Mouse (Mus musculus): Measurements from ENCODE around the gene S1pr2.

- TF ChIP-seq GATA1 (IDR thresholded peaks at IDR 0.05; ENCODE audit: low read length) (no peak), TAL1 (IDR thresholded peaks at IDR 0.05; ENCODE audit: low read length) (no peak)
These were observed 958 bp downstream of the S1pr2 start for GRCm38 (mm10) chr9:20975431-20976215.

Data from erythroblast, embryonic 14.5 days (primary cell).